Mouse (Mus musculus): ENCODE results near the gene Usp20.

The Usp20 gene

DNA sequence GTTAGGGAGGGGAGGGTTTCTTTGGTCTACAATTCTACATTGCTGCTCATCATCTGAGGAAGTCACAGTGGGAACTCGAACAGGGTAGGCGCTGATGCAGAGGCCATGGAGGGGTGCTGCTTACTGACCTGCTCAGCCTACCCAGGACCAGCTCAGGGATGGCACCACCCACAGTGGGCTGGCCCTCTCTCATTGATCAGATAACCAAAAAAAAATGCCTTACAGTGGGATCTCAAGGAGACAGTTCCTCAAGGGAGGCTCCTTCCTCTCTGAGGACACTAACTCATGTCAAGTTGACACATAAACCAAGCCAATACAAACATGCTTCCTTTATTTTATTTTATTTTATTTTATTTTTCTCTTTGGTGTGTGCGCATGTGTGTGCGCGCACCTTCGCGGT lies 87.4 kb downstream of the Usp20 start:
- no peak for DNase-seq (ENCODE audit: low read depth, low spot score)

Measured in mesoderm, embryonic 11.5 days (tissue).